Mouse (Mus musculus): ENCODE results near the gene Lmnb2. TPM values are rescaled to one million over a fixed set of nuclear protein-coding genes. Genes with fewer than 3 reads are reported as not detected.

The Lmnb2 gene
- 10 to 100 TPM; 14.6 to 16.0 TPM for total RNA-seq (2023)

GRCm38 (mm10) chr10:80917779-80918434, at the start of gene Lmnb2:
Lmnb2 (minus strand) TSS chr10:80918245.

GRCm38 (mm10) chr10:80929299-80930226, 11.5 kb upstream of the Lmnb2 start, which contains the start of gene Gadd45b:
Gadd45b (plus strand) TSS chr10:80930073.

GRCm38 (mm10) chr10:80900318-80901247, 17.5 kb downstream of the Lmnb2 start, which contains the start of gene Timm13:
Timm13 (minus strand) TSS chr10:80900969.

GRCm38 (mm10) chr10:80871581-80871980, 46.5 kb downstream of the Lmnb2 start, which contains the start of gene Tmprss9:
Tmprss9 (plus strand) TSS chr10:80871848.

GRCm38 (mm10) chr10:80854913-80855748, 62.9 kb downstream of the Lmnb2 start, which contains the start of the genes Lsm7 and Sppl2b:
Lsm7 (minus strand) TSS chr10:80855209.
Sppl2b (plus strand) TSS chr10:80855275.

Other genes starting within 250 kb of the Lmnb2 start
- 100 to 1,000 TPM; 441 to 463 TPM for gene Mknk2, start 240.1 kb downstream of the Lmnb2 start, total RNA-seq (2023)
- 100 to 1,000 TPM; 123 to 146 TPM for gene Mob3a, start 216.3 kb downstream of the Lmnb2 start, total RNA-seq (2023)
- 10 to 100 TPM; 45.0 to 50.1 TPM for gene Izumo4, start 216.1 kb downstream of the Lmnb2 start, total RNA-seq (2023)
- gene Ap3d1, start 176.0 kb downstream of the Lmnb2 start, total RNA-seq (2023) = 100 to 1,000 TPM; 148 to 163 TPM
- gene Dot1l, start 163.0 kb downstream of the Lmnb2 start, total RNA-seq (2023) = 10 to 100 TPM; 68.5 to 68.9 TPM
- gene Sf3a2, start 120.0 kb downstream of the Lmnb2 start, total RNA-seq (2023) = 10 to 100 TPM; 69.1 to 83.5 TPM
- gene Plekhj1, start 119.6 kb downstream of the Lmnb2 start, total RNA-seq (2023) = 100 to 1,000 TPM; 151 to 152 TPM
- gene Amh, start 113.0 kb downstream of the Lmnb2 start, total RNA-seq (2023) = 1 to 10 TPM; 1.2 to 2.7 TPM
- gene Jsrp1, start 104.7 kb downstream of the Lmnb2 start, total RNA-seq (2023) = not detected
- 100 to 1,000 TPM; 496 to 510 TPM for gene Oaz1, start 91.6 kb downstream of the Lmnb2 start, total RNA-seq (2023)
- gene Lingo3, start 74.2 kb downstream of the Lmnb2 start, total RNA-seq (2023) = not detected
- 10 to 100 TPM; 31.9 to 37.1 TPM for gene Lsm7, start 63.0 kb downstream of the Lmnb2 start, total RNA-seq (2023)
- gene Sppl2b, start 63.0 kb downstream of the Lmnb2 start, total RNA-seq (2023) = 10 to 100 TPM; 33.2 to 34.7 TPM
- gene Tmprss9, start 46.4 kb downstream of the Lmnb2 start, total RNA-seq (2023) = not detected
- 10 to 100 TPM; 57.8 to 77.8 TPM for gene Timm13, start 17.3 kb downstream of the Lmnb2 start, total RNA-seq (2023)
- 10 to 100 TPM; 32.5 to 39.0 TPM for gene Gadd45b, start 11.8 kb upstream of the Lmnb2 start, total RNA-seq (2023)
- under 1 TPM; 0.21 to 0.41 TPM for gene Gng7, start 96.7 kb upstream of the Lmnb2 start, total RNA-seq (2023)
- not detected for gene Diras1, start 107.4 kb upstream of the Lmnb2 start, total RNA-seq (2023)
- 10 to 100 TPM; 15.6 to 18.9 TPM for gene Slc39a3, start 119.2 kb upstream of the Lmnb2 start, total RNA-seq (2023)
- 10 to 100 TPM; 57.0 to 65.1 TPM for gene Sgta, start 141.9 kb upstream of the Lmnb2 start, total RNA-seq (2023)
- gene Thop1, start 151.8 kb upstream of the Lmnb2 start, total RNA-seq (2023) = 10 to 100 TPM; 11.9 to 15.9 TPM
- gene Creb3l3, start 180.6 kb upstream of the Lmnb2 start, total RNA-seq (2023) = not detected
- gene Map2k2, start 187.7 kb upstream of the Lmnb2 start, total RNA-seq (2023) = 100 to 1,000 TPM; 159 to 177 TPM
- gene Zbtb7a, start 217.0 kb upstream of the Lmnb2 start, total RNA-seq (2023) = 100 to 1,000 TPM in 1 of 2 experiments, 10 to 100 TPM in 1; 97.7 to 106 TPM
- gene Pias4, start 249.7 kb upstream of the Lmnb2 start, total RNA-seq (2023) = 10 to 100 TPM; 70.9 to 76.2 TPM

Data from B cell, adult 67 days (primary cell).